Mouse (Mus musculus) stomach, postnatal 0 days (tissue): ENCODE results near the gene Ica1. TPM values are rescaled to one million over a fixed set of nuclear protein-coding genes. Genes with fewer than 3 reads are reported as not detected.

Experiments used
- ATAC-seq: fragments of 200-750 bp; cut with Nextera tagmentation; 2 replicates; pipeline ENCODE4 v1.8.0; 2017; ENCODE audit not compliant: low FRiP score, low TSS enrichment
- DNase-seq: peaks from one replicate; pipeline ENCODE4 v3.0.0-alpha.2; 2016; ENCODE audit warnings: low spot score
- H3K27ac ChIP-seq: fragments of 300-500 bp; sonication (generic); replicated peaks from 2 replicates; pipeline ENCODE4 v1.5.1; 2014; ENCODE audit warnings: mild to moderate bottlenecking, control low read depth
- H3K27me3 ChIP-seq: fragments of 300-500 bp; sonication (generic); 2 replicates; pipeline ENCODE4 v1.6.1; 2014; ENCODE audit warnings: low read length; ENCODE audit not compliant: control insufficient read depth, insufficient read depth
- H3K36me3 ChIP-seq: fragments of 300-500 bp; sonication (generic); 2 replicates; pipeline ENCODE4 v1.6.1; 2014; ENCODE audit warnings: low read length, mixed read lengths; ENCODE audit not compliant: control insufficient read depth, insufficient read depth
- H3K4me1 ChIP-seq: fragments of 300-500 bp; sonication (generic); replicated peaks from 2 replicates; pipeline ENCODE4 v1.6.1; 2014; ENCODE audit warnings: antibody characterized with exemption; ENCODE audit not compliant: control insufficient read depth, insufficient read depth
- H3K4me2 ChIP-seq: fragments of 300-500 bp; sonication (generic); replicated peaks from 2 replicates; pipeline ENCODE4 v1.6.1; 2014; ENCODE audit warnings: low read depth, mild to moderate bottlenecking, control low read depth, moderate library complexity
- H3K4me3 ChIP-seq: fragments of 300-500 bp; sonication (generic); 2 replicates; pipeline ENCODE4 v1.5.1; 2014; ENCODE audit warnings: low read depth, low read length, control low read depth
- H3K9ac ChIP-seq: fragments of 300-500 bp; sonication (generic); 2 replicates; pipeline ENCODE4 v1.6.1; 2014; ENCODE audit warnings: mild to moderate bottlenecking, low read length, control low read depth, mixed read lengths
- H3K9me3 ChIP-seq: fragments of 300-500 bp; sonication (generic); 2 replicates; pipeline ENCODE4 v1.6.1; 2016; ENCODE audit warnings: low read length; ENCODE audit not compliant: control insufficient read depth
- CTCF ChIP-seq: IDR thresholded peaks from 2 replicates; pipeline ENCODE4 v1.5.1; 2016; ENCODE audit warnings: antibody characterized with exemption, low read depth, mild to moderate bottlenecking, moderate library complexity
- EP300 ChIP-seq: optimal IDR thresholded peaks from 2 replicates; pipeline ENCODE3; 2016; ENCODE audit warnings: antibody characterized with exemption
- WGBS: fragments of 180-500 bp; shearing (Covaris S2); extraction: QIAGEN DNeasy Blood & Tissue Kit; methylation state at CpG from one replicate; pipeline ENCODE4 v1.1.7; 2014; 5-methylcytosine and 5-hydroxymethylcytosine counted together
- polyA plus RNA-seq: library from polyadenylated mRNA; unstranded; fragments of >200 nt; fragmentation: Nextera tagmentation; extraction: Ambion mirVana; gene quantifications from 2 replicates; pipeline ENCODE4 v1.2.1, GENCODE M21; 2015

Gene Ica1
- polyA plus RNA-seq, 1 experiment from 2014 or later: 44.7 TPM

GRCm38 (mm10) chr6:8780618-8781017 is 2.3 kb upstream of the Ica1 start:
- no peak overlapping the region for H3K4me2 ChIP-seq
- H3K9ac ChIP-seq: no peak overlapping the region
- DNase-seq (no peak), ATAC-seq (no peak)
- no peaks in the 10 kb centered on the region for H3K36me3 ChIP-seq
- no peak overlapping the region for H3K27ac ChIP-seq
- no peaks in the 10 kb centered on the region for H3K4me1 ChIP-seq
- H3K4me3 ChIP-seq: no peak overlapping the region
- H3K9me3 ChIP-seq: no peaks in the 10 kb centered on the region
- no peaks in the 10 kb centered on the region for H3K27me3 ChIP-seq
- no peak for TF ChIP-seq EP300
- no peak for TF ChIP-seq CTCF

- DNase-seq (peak; percentile 84), ATAC-seq (peak; percentile 95)
- H3K27ac ChIP-seq: peak overlapping the region; percentile 91
- peak overlapping the region; percentile 76 for H3K9ac ChIP-seq
- no peaks in the 10 kb centered on the region for H3K4me1 ChIP-seq
- peak overlapping the region; percentile 70 for H3K4me3 ChIP-seq
- TF ChIP-seq EP300: no peak
- no peak for TF ChIP-seq CTCF
- WGBS: 1% methylated on average over 37 of the region's 69 CpGs
- no peaks in the 10 kb centered on the region for H3K9me3 ChIP-seq
- H3K4me2 ChIP-seq: peak overlapping the region; percentile 95
- H3K36me3 ChIP-seq: no peaks in the 10 kb centered on the region
- H3K27me3 ChIP-seq: no peaks in the 10 kb centered on the region
These were observed 635 bp downstream of the Ica1 start for GRCm38 (mm10) chr6:8777411-8778295.

- Histone ChIP-seq H3K9me3 (no peaks in the 10 kb centered on the region), H3K27ac (no peak overlapping the region), H3K4me2 (no peak overlapping the region), H3K36me3 (no peaks in the 10 kb centered on the region), H3K4me3 (no peak overlapping the region), H3K27me3 (no peaks in the 10 kb centered on the region), H3K4me1 (no peaks in the 10 kb centered on the region), H3K9ac (no peak overlapping the region)
- DNase-seq (no peak), ATAC-seq (no peak)
- TF ChIP-seq EP300 (no peak), CTCF (no peak)
- 66% methylated on average over 7 of the region's 7 CpGs for WGBS
These were observed 6.7 kb downstream of the Ica1 start for GRCm38 (mm10) chr6:8771539-8771938.

GRCm38 (mm10) chr6:8770341-8770740 is 7.9 kb downstream of the Ica1 start:
- H3K4me1 ChIP-seq: no peaks in the 10 kb centered on the region
- H3K4me2 ChIP-seq: 0 out of 2 replicates have a peak overlapping the region, but pooled peaks have one; percentile 3
- H3K9ac ChIP-seq: no peak overlapping the region
- TF ChIP-seq EP300 (no peak), CTCF (no peak)
- H3K36me3 ChIP-seq: no peaks in the 10 kb centered on the region
- DNase-seq (peak; percentile 57), ATAC-seq (peak; percentile 95)
- H3K27ac ChIP-seq: peak overlapping the region; percentile 70
- H3K9me3 ChIP-seq: no peaks in the 10 kb centered on the region
- no peaks in the 10 kb centered on the region for H3K27me3 ChIP-seq
- H3K4me3 ChIP-seq: no peak overlapping the region
- WGBS: 50% methylated on average over 10 of the region's 10 CpGs

- DNase-seq (no peak), ATAC-seq (no peak)
- no peak overlapping the region for H3K4me2 ChIP-seq
- peak overlapping the region; percentile 70 for H3K27ac ChIP-seq
- TF ChIP-seq CTCF (no peak), EP300 (no peak)
- H3K4me3 ChIP-seq: no peak overlapping the region
- H3K36me3 ChIP-seq: no peaks in the 10 kb centered on the region
- no peaks in the 10 kb centered on the region for H3K9me3 ChIP-seq
- H3K4me1 ChIP-seq: no peaks in the 10 kb centered on the region
- H3K27me3 ChIP-seq: no peaks in the 10 kb centered on the region
- H3K9ac ChIP-seq: no peak overlapping the region
- WGBS: 45% methylated on average over 6 of the region's 6 CpGs
These were observed 8.5 kb downstream of the Ica1 start for GRCm38 (mm10) chr6:8769803-8770202.

GRCm38 (mm10) chr6:8766652-8767051 is 11.6 kb downstream of the Ica1 start:
- no peaks in the 10 kb centered on the region for H3K36me3 ChIP-seq
- H3K4me1 ChIP-seq: no peaks in the 10 kb centered on the region
- no peaks in the 10 kb centered on the region for H3K27me3 ChIP-seq
- no peak overlapping the region for H3K4me2 ChIP-seq
- no peak overlapping the region for H3K27ac ChIP-seq
- WGBS: 82% methylated on average over 5 of the region's 5 CpGs
- TF ChIP-seq EP300: no peak
- TF ChIP-seq CTCF: no peak
- no peak for DNase-seq
- no peaks in the 10 kb centered on the region for H3K9me3 ChIP-seq
- no peak for ATAC-seq
- no peak overlapping the region for H3K9ac ChIP-seq
- H3K4me3 ChIP-seq: no peak overlapping the region
